Mouse (Mus musculus) mouse trophoblast stem cell (cell line): ENCODE measurements around the gene Rell1.
"Not testable (repeated sequence)": the region's sequence is repeated elsewhere in the genome, so short reads cannot be mapped to it uniquely, and the experiment has no call there.

Experiments
- in situ Hi-C, 2 experiments: fragments of 300-500 bp; cut with MseI, MboI; formaldehyde crosslinking; loops; 2 replicates in 1 of 2; 3 replicates in 1 of 2; pipeline ENCODE4 v1.15.1; 2025

Rell1 gene

GRCm38 (mm10) chr5:63903329-63903728, 65.4 kb downstream of the Rell1 start:
- in situ Hi-C loops: loop anchor here in 1 of 2 experiments (10.0 kb wide), 1 partner anchor 161 kb away; no protein-coding TSS in a partner anchor

DNA sequence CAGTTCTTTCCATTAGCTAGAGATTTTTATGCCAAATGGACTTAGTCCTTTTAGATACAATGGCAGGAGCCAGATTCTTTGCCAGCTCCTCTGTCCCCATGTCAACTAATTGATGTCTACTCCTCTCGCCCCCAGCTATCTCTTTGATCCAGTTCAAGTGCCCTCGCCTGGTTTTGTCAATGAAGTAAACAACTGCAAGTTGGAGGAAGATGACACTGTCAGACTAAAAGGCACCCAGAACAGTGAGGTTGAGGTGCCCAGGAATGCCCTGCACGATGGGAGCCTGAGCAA, 70.9 kb downstream of the Rell1 start:
- in situ Hi-C loops: no loop called here

DNA sequence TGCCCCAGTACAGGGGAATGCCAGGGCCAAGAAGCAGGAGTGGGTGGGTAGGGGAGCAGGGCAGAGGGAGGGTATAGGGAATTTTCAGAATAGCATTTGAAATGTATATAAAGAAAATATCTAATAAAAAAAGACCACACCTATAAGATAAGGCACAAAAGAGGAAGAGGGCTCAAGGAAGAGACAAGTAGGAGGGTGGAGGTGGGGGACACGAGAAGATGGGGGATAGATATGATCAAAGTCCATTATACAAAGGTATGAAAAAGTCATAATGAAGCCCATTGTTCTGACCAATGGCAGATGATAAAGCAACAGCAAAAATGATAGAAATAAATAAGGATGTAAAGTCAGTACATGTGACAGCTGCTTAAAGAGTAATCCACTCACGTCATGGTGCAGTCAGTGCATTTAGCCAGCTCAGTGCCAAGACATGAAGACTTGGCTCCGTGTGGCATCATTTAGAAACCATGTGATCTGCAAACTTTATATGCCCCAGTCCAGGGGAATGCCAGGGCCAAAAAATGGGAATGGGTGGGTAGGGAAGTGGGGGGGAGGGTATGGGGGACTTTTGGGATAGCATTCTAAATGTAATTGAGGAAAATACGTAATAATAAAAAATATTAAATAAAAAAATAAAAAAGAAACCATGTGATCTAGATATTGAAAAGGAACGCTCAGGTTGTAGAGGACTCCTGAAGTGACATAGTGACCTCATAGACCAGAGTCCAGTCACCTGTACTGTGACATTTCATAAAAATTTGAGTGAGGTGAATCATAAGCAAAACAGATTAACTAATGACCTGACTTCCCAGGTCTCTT, 71.5 kb downstream of the Rell1 start:
- in situ Hi-C loops: not testable (repeated sequence)

DNA sequence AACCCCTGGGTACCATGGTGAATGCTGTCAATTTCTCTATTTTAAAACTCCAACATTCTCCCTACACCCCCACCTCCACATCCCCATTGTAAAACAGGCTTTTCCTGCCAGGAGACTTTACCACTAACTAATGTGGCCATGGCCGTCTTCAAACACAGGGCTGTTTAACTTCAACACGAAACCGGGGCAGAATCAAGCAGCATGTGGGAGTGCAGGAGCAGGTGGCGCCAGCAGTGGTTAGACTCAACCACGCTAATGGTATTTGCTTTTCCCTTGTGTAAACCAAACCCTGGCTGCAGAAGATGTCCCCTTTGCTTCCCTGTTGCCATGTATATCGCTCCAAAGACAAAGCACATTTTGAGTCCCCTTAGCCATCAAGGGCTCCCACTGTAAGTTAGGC, 76.8 kb downstream of the Rell1 start:
- in situ Hi-C loops: no loop called here

- in situ Hi-C loops: no loop called here
These were observed 77.5 kb downstream of the Rell1 start for GRCm38 (mm10) chr5:63891241-63891640.

DNA sequence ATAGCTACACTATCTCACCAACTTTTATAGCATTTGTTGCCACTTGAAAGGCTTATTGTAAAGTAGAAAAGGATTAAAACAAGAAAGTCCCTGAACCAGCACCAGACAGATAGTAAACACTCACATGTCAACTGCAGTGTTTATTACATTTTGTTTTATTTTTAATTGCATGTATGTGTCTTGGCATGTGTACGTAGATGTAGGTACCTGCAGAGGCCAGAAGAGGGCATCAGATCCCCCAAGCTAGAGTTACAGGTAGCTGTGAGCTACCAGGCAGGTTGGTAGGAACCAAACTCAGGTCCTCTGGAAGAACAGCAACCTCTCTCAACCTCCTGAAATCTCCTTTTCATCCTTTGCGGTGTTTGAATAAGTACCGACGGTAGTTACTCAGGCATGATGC, 81.6 kb downstream of the Rell1 start:
- in situ Hi-C loops: loop anchor here (5.0 kb wide), 1 partner anchor 75 kb away; the partner anchor contains the start of gene 0610040J01Rik (in 2 of the 2)

GRCm38 (mm10) chr5:63886709-63887108, 82.0 kb downstream of the Rell1 start:
- in situ Hi-C loops: loop anchor here (5.0 kb wide), 1 partner anchor 74 kb away; the partner anchor contains the start of gene 0610040J01Rik (in 2 of the 2)

DNA sequence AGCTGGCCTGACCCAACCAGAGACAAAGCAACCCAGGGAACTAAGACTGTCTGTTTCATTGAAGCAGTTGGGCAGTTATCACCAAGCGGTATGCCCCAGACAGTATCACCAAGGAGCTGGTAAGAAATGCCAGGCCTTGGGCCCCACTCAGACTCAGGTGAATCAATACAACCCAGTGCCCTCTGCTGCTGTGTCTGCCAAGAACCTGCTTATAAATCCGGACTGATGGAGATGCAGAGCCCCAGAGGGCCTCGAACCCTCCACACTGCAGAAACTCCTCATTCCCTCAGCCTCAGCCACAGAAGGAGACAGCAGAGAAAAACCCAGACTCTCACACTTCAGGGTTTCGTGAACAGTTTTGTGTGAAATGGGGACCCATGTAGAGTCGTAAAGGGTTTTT, 82.4 kb downstream of the Rell1 start:
- in situ Hi-C loops: loop anchor here (5.0 kb wide), 1 partner anchor 74 kb away; the partner anchor contains the start of gene 0610040J01Rik (in 2 of the 2)

GRCm38 (mm10) chr5:63879026-63879425, 89.7 kb downstream of the Rell1 start:
- in situ Hi-C loops: no loop called here

DNA sequence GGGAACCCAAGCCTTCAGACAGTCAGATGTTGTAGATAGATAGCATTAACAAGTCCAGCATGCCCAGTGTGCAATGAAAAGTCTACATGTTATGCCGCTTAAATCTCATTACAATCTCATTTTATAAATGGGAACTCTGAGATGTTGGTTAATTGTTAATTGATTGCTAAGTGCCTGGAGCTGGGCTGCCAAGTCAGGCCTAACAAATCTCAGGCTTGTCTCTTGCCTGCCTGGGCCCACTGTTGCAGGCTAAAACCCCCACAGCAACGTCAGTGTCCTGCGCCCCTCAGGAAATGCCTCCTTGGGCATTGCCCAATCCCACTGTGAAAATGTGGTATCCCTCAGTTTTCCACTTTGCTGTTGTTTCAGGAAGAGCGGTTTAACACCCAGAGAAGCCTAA, 92.6 kb downstream of the Rell1 start:
- in situ Hi-C loops: no loop called here

GRCm38 (mm10) chr5:63874880-63875279, 93.8 kb downstream of the Rell1 start:
- in situ Hi-C loops: no loop called here

GRCm38 (mm10) chr5:63872176-63872932, 96.3 kb downstream of the Rell1 start:
- in situ Hi-C loops: no loop called here

DNA sequence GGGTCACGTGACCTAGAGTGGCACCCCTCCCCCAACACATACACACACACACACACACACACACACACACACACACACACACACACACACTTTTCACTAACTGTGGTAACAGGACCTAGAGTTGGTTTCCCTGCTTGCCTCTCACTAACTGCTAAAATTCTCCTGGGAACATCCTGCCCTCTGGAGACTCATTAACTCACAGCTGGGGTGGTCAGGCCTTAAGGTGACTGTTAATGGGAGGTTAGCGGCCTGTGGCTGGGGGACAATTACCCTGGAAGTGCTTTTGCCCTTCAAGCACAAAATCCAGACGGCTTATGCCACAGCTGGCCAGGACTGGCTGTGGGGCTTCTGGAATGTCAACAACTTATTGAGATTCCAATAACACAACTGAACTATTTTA, 101.3 kb downstream of the Rell1 start:
- in situ Hi-C loops: loop anchor here in 1 of 2 experiments (5.0 kb wide), 1 partner anchor 35 kb away; no protein-coding TSS in a partner anchor

DNA sequence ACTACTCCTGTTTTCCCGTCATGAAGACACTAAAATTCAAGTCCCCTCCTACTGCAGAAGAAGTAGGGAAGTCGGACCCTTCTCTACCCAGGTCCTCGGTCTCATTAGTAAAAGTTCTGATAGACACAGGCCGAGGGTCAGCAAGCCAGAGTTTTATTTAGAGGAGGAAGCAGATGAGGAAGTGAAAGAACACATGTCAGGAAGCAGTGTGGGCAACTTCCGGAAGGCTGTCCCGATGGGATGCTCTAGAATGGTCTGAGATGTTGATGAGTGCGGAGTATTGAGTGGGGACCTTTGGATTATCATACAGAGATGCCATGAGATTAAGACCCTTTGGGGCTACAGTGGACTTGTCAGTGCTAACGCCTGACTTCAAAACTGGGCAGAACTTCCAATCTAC, 109.8 kb downstream of the Rell1 start:
- in situ Hi-C loops: no loop called here
